ENCODE assay signal across 8 mouse cellular contexts in the genomic region with DNA sequence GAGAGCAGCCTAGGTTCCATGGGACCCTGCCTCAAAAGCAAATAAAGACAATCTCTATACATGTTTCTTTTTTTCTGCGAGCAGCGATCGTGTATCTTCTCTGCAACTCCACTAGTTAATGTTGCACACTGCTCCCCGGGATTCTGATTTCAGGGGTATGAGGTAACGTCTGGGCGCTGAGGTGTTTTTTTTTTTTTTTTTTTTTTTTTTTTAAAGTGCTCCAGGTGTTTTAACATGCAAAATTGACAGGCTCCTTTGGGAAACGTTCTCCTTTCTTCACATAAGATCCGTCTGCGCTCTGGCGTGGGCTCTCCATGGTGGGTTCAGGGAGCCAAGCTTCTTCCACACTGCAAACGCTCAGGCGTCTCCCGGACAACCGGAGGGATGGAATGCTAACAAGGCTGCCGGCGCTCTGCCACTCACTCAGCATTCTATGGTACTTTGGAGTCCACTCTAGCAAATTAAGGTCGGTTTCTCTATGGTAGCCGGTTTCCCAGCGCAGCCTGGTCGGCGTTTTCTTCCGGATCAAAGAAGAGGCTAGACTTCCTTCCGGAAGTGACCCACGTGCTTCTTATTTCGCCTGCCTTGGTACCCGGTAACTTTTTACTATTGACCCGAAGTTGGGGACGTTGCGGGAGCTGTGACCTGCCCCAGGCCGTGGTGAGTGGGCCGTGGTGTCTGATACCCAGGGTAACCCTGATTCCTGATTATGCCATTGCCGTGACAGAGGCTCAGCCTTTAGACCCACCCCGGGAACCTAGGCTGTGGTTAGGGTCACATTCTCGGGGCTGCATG. TPM values are rescaled to one million over a fixed set of nuclear protein-coding genes. Genes with fewer than 3 reads are reported as not detected.
A peak's percentile ranks its signal among the peaks of the same experiment; 100 is the strongest.
DNase-seq lines count a peak whose midpoint lies in the region; ATAC-seq lines count a peak whose summit lies in the region.

A gene (plus strand): TSS at position 510 of the 795 bp plus-strand sequence.

- H3K36me3 ChIP-seq in heart, embryonic 13.5 days, result peaks cover 25% of the 10 kb centered on the region
- peaks cover 33% of the 10 kb centered on the region for H3K36me3 ChIP-seq in liver, embryonic 12.5 days
- H3K36me3 ChIP-seq in stomach, embryonic 15.5 days, result 0 out of 2 replicates have a peak, but pooled peaks cover 3% of the 10 kb centered on the region

- H3K27me3 ChIP-seq in heart, embryonic 13.5 days (replicated peaks), result no peaks in the 10 kb centered on the region
- H3K27me3 ChIP-seq in liver, embryonic 12.5 days (replicated peaks), result peaks cover 21% of the 10 kb centered on the region
- H3K27me3 ChIP-seq in stomach, embryonic 15.5 days (replicated peaks), result no peaks in the 10 kb centered on the region

- H3K4me1 ChIP-seq in brown adipose tissue, adult 24 weeks (ENCODE audit: control insufficient read depth, insufficient read depth, insufficient read length, low read length), result no peaks in the 10 kb centered on the region
- peaks cover 24% of the 10 kb centered on the region for H3K4me1 ChIP-seq in heart, embryonic 13.5 days
- H3K4me1 ChIP-seq in liver, embryonic 12.5 days, result peaks cover 44% of the 10 kb centered on the region
- 0 out of 2 replicates have a peak, but pooled peaks cover 3% of the 10 kb centered on the region for H3K4me1 ChIP-seq in stomach, embryonic 15.5 days

- H3K4me3 ChIP-seq in brown adipose tissue, adult 24 weeks (ENCODE audit: insufficient read depth, low read depth, low read length), result peak within 1 kb of the TSS; percentile 87
- H3K4me3 ChIP-seq in heart, embryonic 13.5 days, result peak within 1 kb of the TSS; percentile 90
- peak within 1 kb of the TSS; percentile 84 for H3K4me3 ChIP-seq in liver, embryonic 12.5 days
- peak within 1 kb of the TSS; percentile 92 for H3K4me3 ChIP-seq in stomach, embryonic 15.5 days (replicated peaks)

- DNase-seq in CD4-positive helper T cell, adult 2 months (ENCODE audit: low read depth, low spot score), result peak; percentile 85
- peak; percentile 76 for DNase-seq in fat pad, adult 2 months (ENCODE audit: extremely low read depth, low read depth, low spot score)
- DNase-seq in kidney, postnatal 10 days, result peak; percentile 88
- DNase-seq in natural killer cell, adult 2 months (ENCODE audit: low spot score in 2 of 2), result peak; percentile 83 to 84

- WGBS in heart, embryonic 13.5 days, result under 1% methylated on average over 34 of the region's 34 CpGs
- under 1% methylated on average over 34 of the region's 34 CpGs for WGBS in liver, embryonic 12.5 days (ENCODE audit: insufficient replicate concordance)
- WGBS in stomach, embryonic 15.5 days, result 0% methylated on average over 34 of the region's 34 CpGs

- peak within 1 kb of the TSS; percentile 87 for H3K27ac ChIP-seq in brown adipose tissue, adult 24 weeks (replicated peaks; ENCODE audit: low read depth, low read length)
- peak within 1 kb of the TSS; percentile 83 for H3K27ac ChIP-seq in heart, embryonic 13.5 days (replicated peaks)
- H3K27ac ChIP-seq in liver, embryonic 12.5 days, result peak within 1 kb of the TSS; percentile 93
- peak within 1 kb of the TSS; percentile 13; the same call in 1 of the 2 replicates for H3K27ac ChIP-seq in stomach, embryonic 15.5 days

- peak; percentile 58 for ATAC-seq in heart, embryonic 13.5 days (ENCODE audit: extremely low read depth, insufficient number of reproducible peaks, low FRiP score, low TSS enrichment)
- peak; percentile 81 for ATAC-seq in liver, embryonic 12.5 days
- peak; percentile 86 for ATAC-seq in stomach, embryonic 15.5 days (ENCODE audit: insufficient read depth, low FRiP score, low read depth)

- H3K4me2 ChIP-seq in heart, embryonic 13.5 days, result peak within 1 kb of the TSS; percentile 96
- H3K4me2 ChIP-seq in liver, embryonic 12.5 days, result peak within 1 kb of the TSS; percentile 98
- H3K4me2 ChIP-seq in stomach, embryonic 15.5 days, result peak within 1 kb of the TSS; percentile 92

- H3K9me3 ChIP-seq in heart, embryonic 13.5 days, result no peaks in the 10 kb centered on the region
- peaks cover 3% of the 10 kb centered on the region for H3K9me3 ChIP-seq in liver, embryonic 12.5 days (replicated peaks)
- no peaks in the 10 kb centered on the region for H3K9me3 ChIP-seq in stomach, embryonic 15.5 days

- H3K9ac ChIP-seq in heart, embryonic 13.5 days, result peak within 1 kb of the TSS; percentile 92
- H3K9ac ChIP-seq in liver, embryonic 12.5 days, result peak within 1 kb of the TSS; percentile 82
- H3K9ac ChIP-seq in stomach, embryonic 15.5 days, result peak within 1 kb of the TSS; percentile 46

RNA-seq across cellular contexts. Expression of the gene that starts here (rescaled TPM):
- polyA plus RNA-seq in brown adipose tissue, adult 24 weeks (2012; ENCODE audit: insufficient read depth, insufficient read length, missing spikeins), result 125 and 134 TPM in 2 replicates
- 72.3 and 89.1 TPM in 2 replicates for polyA plus RNA-seq in heart, embryonic 13.5 days (2015; fragmentation: Nextera tagmentation; extraction: Ambion mirVana)
- polyA plus RNA-seq in liver, embryonic 12.5 days (2016; fragmentation: Nextera tagmentation; extraction: Ambion mirVana), result 50.9 and 54.3 TPM in 2 replicates
- polyA plus RNA-seq in stomach, embryonic 15.5 days (2015; fragmentation: Nextera tagmentation; extraction: Ambion mirVana), result 47.2 and 50.4 TPM in 2 replicates

Comparison
In these comparisons a context has a peak if more than half of its experiments do, and no peak if none do; other contexts are left out.
1. Peak in every context shown above with its lines: DNase-seq, ATAC-seq, H3K4me3 ChIP-seq and H3K27ac ChIP-seq.
2. H3K27ac ChIP-seq: peak in every context shown above with its lines; median percentile 93 in liver, embryonic 12.5 days; 87 in brown adipose tissue, adult 24 weeks; 83 in heart, embryonic 13.5 days; 13 in stomach, embryonic 15.5 days.